Mouse (Mus musculus) stomach, postnatal 0 days (tissue): ENCODE results near the gene Nelfb. TPM values are rescaled to one million over a fixed set of nuclear protein-coding genes. Genes with fewer than 3 reads are reported as not detected.

Source experiments
- ATAC-seq: fragments of 200-750 bp; cut with Nextera tagmentation; 2 replicates; pipeline ENCODE4 v1.8.0; 2017; ENCODE audit not compliant: low FRiP score, low TSS enrichment
- DNase-seq: peaks from one replicate; pipeline ENCODE4 v3.0.0-alpha.2; 2016; ENCODE audit warnings: low spot score
- H3K27ac ChIP-seq: fragments of 300-500 bp; sonication (generic); replicated peaks from 2 replicates; pipeline ENCODE4 v1.5.1; 2014; ENCODE audit warnings: mild to moderate bottlenecking, control low read depth
- H3K27me3 ChIP-seq: fragments of 300-500 bp; sonication (generic); 2 replicates; pipeline ENCODE4 v1.6.1; 2014; ENCODE audit warnings: low read length; ENCODE audit not compliant: control insufficient read depth, insufficient read depth
- H3K36me3 ChIP-seq: fragments of 300-500 bp; sonication (generic); 2 replicates; pipeline ENCODE4 v1.6.1; 2014; ENCODE audit warnings: low read length, mixed read lengths; ENCODE audit not compliant: control insufficient read depth, insufficient read depth
- H3K4me1 ChIP-seq: fragments of 300-500 bp; sonication (generic); replicated peaks from 2 replicates; pipeline ENCODE4 v1.6.1; 2014; ENCODE audit warnings: antibody characterized with exemption; ENCODE audit not compliant: control insufficient read depth, insufficient read depth
- H3K4me2 ChIP-seq: fragments of 300-500 bp; sonication (generic); replicated peaks from 2 replicates; pipeline ENCODE4 v1.6.1; 2014; ENCODE audit warnings: low read depth, mild to moderate bottlenecking, control low read depth, moderate library complexity
- H3K4me3 ChIP-seq: fragments of 300-500 bp; sonication (generic); 2 replicates; pipeline ENCODE4 v1.5.1; 2014; ENCODE audit warnings: low read depth, low read length, control low read depth
- H3K9ac ChIP-seq: fragments of 300-500 bp; sonication (generic); 2 replicates; pipeline ENCODE4 v1.6.1; 2014; ENCODE audit warnings: mild to moderate bottlenecking, low read length, control low read depth, mixed read lengths
- H3K9me3 ChIP-seq: fragments of 300-500 bp; sonication (generic); 2 replicates; pipeline ENCODE4 v1.6.1; 2016; ENCODE audit warnings: low read length; ENCODE audit not compliant: control insufficient read depth
- CTCF ChIP-seq: IDR thresholded peaks from 2 replicates; pipeline ENCODE4 v1.5.1; 2016; ENCODE audit warnings: antibody characterized with exemption, low read depth, mild to moderate bottlenecking, moderate library complexity
- EP300 ChIP-seq: optimal IDR thresholded peaks from 2 replicates; pipeline ENCODE3; 2016; ENCODE audit warnings: antibody characterized with exemption
- WGBS: fragments of 180-500 bp; shearing (Covaris S2); extraction: QIAGEN DNeasy Blood & Tissue Kit; methylation state at CpG from one replicate; pipeline ENCODE4 v1.1.7; 2014; 5-methylcytosine and 5-hydroxymethylcytosine counted together
- polyA plus RNA-seq: library from polyadenylated mRNA; unstranded; fragments of >200 nt; fragmentation: Nextera tagmentation; extraction: Ambion mirVana; gene quantifications from 2 replicates; pipeline ENCODE4 v1.2.1, GENCODE M21; 2015

The Nelfb gene
- polyA plus RNA-seq, 1 experiment from 2014 or later: 58.6 TPM

- DNase-seq: no peak
- Histone ChIP-seq H3K36me3 (no peaks in the 10 kb centered on the region), H3K27me3 (no peaks in the 10 kb centered on the region), H3K9ac (no peak overlapping the region), H3K9me3 (no peaks in the 10 kb centered on the region), H3K27ac (no peak overlapping the region), H3K4me3 (no peak overlapping the region), H3K4me1 (no peaks in the 10 kb centered on the region), H3K4me2 (no peak overlapping the region)
- ATAC-seq: no peak
- WGBS: 82% methylated on average over 5 of the region's 5 CpGs
- TF ChIP-seq EP300 (no peak), CTCF (no peak)
Measured at GRCm38 (mm10) chr2:25229582-25229981, 18.3 kb upstream of the Nelfb start.

DNA sequence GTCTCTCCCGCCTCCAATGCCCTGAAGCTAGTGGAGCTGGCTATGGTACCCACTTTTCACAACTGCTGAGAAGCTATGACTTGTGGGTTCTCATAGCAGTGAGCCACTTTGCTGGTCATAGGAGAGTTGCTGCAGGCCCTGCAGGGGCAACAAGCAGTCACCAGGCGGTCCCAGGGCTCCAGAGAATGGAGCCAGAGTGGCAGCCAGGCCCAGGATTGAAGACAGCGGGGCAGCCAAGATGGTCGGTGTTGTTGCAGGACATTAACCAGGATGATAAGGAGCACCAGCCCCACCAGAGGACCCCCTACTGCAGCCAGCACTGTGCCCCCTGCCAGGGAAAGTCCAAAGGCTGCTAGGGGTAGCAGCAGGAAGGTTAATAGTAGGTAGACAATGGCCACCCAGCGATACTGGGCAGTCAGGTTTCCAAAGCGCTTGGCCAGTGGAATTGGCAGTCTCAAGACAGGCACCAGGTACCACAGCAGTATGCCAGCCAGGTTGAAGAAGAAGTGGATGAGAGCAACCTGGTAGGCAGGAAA lies 17.8 kb upstream of the Nelfb start:
- Histone ChIP-seq H3K27me3 (no peaks in the 10 kb centered on the region), H3K9ac (no peak overlapping the region), H3K4me1 (no peaks in the 10 kb centered on the region), H3K9me3 (no peaks in the 10 kb centered on the region), H3K36me3 (no peaks in the 10 kb centered on the region), H3K4me2 (peak overlapping the region; percentile 40; the same call in 1 of the 2 replicates), H3K4me3 (no peak overlapping the region), H3K27ac (peak overlapping the region; percentile 87)
- ATAC-seq: no peak
- no peak for TF ChIP-seq EP300
- TF ChIP-seq CTCF: no peak
- WGBS: 63% methylated on average over 6 of the region's 6 CpGs
- DNase-seq: no peak

GRCm38 (mm10) chr2:25228431-25228889 lies 17.2 kb upstream of the Nelfb start:
- DNase-seq: peak; percentile 88
- peak; percentile 74 for TF ChIP-seq CTCF
- peak; percentile 64 for TF ChIP-seq EP300
- peak overlapping the region; percentile 87 for H3K27ac ChIP-seq
- H3K36me3 ChIP-seq: no peaks in the 10 kb centered on the region
- H3K4me1 ChIP-seq: no peaks in the 10 kb centered on the region
- peak overlapping the region; percentile 31; the same call in 1 of the 2 replicates for H3K9ac ChIP-seq
- WGBS: 0% methylated on average over 7 of the region's 7 CpGs
- H3K27me3 ChIP-seq: no peaks in the 10 kb centered on the region
- H3K9me3 ChIP-seq: no peaks in the 10 kb centered on the region
- peak; percentile 67 for ATAC-seq
- peak overlapping the region; percentile 40 for H3K4me2 ChIP-seq
- H3K4me3 ChIP-seq: peak overlapping the region; percentile 8; the same call in 1 of the 2 replicates

DNA sequence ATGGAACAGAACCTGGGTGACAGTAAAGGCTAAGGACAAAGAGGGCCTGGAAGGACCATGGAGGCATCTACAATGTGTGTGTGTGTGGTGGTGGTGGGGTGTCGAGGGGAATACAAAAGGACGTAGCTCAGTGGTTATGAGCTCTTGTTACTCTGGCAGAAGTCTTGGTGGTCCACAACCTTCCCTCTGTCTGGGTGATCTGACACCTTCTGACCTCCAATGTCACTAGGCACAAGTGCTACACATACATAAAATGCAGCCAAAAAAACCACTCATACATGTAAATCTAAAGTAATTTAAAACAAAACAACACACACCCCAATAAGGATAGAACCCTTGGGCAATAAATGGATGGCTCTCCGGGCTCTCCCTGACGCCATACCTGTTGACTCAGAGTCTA lies 16.1 kb upstream of the Nelfb start:
- no peaks in the 10 kb centered on the region for H3K27me3 ChIP-seq
- WGBS: 91% methylated on average over 4 of the region's 4 CpGs
- H3K4me3 ChIP-seq: no peak overlapping the region
- ATAC-seq (no peak), DNase-seq (no peak)
- TF ChIP-seq CTCF (no peak), EP300 (no peak)
- H3K4me1 ChIP-seq: no peaks in the 10 kb centered on the region
- no peak overlapping the region for H3K9ac ChIP-seq
- no peaks in the 10 kb centered on the region for H3K36me3 ChIP-seq
- H3K27ac ChIP-seq: no peak overlapping the region
- H3K9me3 ChIP-seq: no peaks in the 10 kb centered on the region
- H3K4me2 ChIP-seq: no peak overlapping the region

- no peak overlapping the region for H3K9ac ChIP-seq
- TF ChIP-seq CTCF (no peak), EP300 (no peak)
- WGBS: 77% methylated on average over 5 of the region's 5 CpGs
- no peaks in the 10 kb centered on the region for H3K4me1 ChIP-seq
- DNase-seq (no peak), ATAC-seq (no peak)
- H3K4me2 ChIP-seq: no peak overlapping the region
- no peak overlapping the region for H3K27ac ChIP-seq
- no peaks in the 10 kb centered on the region for H3K9me3 ChIP-seq
- no peak overlapping the region for H3K4me3 ChIP-seq
- no peaks in the 10 kb centered on the region for H3K36me3 ChIP-seq
- H3K27me3 ChIP-seq: no peaks in the 10 kb centered on the region
Measured at GRCm38 (mm10) chr2:25226864-25227263, 15.6 kb upstream of the Nelfb start.

DNA sequence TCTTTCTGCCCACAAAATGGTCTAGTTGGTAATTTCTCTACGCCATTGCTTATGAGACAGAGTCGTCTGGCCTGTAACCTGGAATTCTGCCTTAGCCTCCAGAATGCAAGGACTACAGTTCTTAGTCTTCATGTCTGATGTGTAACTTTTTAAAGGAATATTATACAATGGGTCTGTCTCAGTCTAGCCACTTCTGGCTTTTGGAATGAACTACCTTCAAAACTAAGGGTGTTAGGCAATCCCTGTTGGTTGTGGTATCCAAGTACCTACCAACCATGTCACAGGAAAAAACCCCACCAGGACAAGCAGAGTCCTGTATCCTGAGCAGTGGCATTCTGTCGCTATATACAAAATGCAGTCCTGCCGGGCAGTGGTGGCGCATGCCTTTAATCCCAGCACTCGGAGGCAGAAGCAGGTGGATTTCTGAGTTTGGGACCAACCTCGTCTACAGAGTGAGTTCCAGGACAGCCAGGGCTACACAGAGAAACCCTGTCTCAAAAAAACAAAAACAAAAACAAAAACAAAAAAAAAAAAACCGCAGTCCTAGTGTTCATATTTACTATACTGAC lies 14.6 kb upstream of the Nelfb start:
- H3K36me3 ChIP-seq: no peaks in the 10 kb centered on the region
- TF ChIP-seq CTCF: no peak
- TF ChIP-seq EP300: no peak
- H3K9ac ChIP-seq: 0 out of 2 replicates have a peak overlapping the region, but pooled peaks have one; percentile 67
- ATAC-seq (no peak), DNase-seq (no peak)
- H3K27ac ChIP-seq: peak overlapping the region; percentile 97
- WGBS: 55% methylated on average over 8 of the region's 8 CpGs
- peak overlapping the region; percentile 48; the same call in 1 of the 2 replicates for H3K4me3 ChIP-seq
- no peaks in the 10 kb centered on the region for H3K4me1 ChIP-seq
- H3K9me3 ChIP-seq: no peaks in the 10 kb centered on the region
- peak overlapping the region; percentile 55 for H3K4me2 ChIP-seq
- H3K27me3 ChIP-seq: no peaks in the 10 kb centered on the region
